Mouse (Mus musculus) megakaryocyte, embryonic 14.5 days (primary cell): ENCODE measurements around the gene Kcnb1.

Experiments
- FLI1 ChIP-seq: IDR thresholded peaks from 2 replicates; pipeline ENCODE4 v1.6.1; 2012; ENCODE audit warnings: low read length, inconsistent platforms, mixed read lengths
- GATA1 ChIP-seq: IDR thresholded peaks from 3 replicates; pipeline ENCODE4 v1.6.1; 2012; ENCODE audit warnings: mixed read lengths, low read length, inconsistent platforms, borderline replicate concordance

DNA sequence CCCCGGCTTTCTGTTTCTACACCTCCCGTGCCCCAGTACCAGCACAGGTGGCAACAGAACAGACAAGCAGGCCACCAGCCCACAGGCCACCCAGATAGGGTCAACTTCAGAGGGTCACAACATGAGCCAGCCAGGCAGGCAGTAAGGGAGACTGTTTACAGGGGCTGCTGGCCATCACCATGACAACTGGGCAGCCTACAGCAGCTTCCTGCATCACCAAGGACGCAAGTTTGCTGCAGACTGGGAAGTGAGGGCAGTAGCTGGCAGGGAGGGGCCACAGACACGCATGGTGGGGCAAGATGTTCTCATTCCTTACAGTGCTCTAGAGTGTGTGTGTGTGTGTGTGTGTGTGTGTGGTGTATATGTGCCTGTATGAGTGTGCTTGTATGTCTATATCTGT lies 108.3 kb downstream of the Kcnb1 start:
- TF ChIP-seq GATA1 (no peak), FLI1 (no peak)
